Mouse (Mus musculus): Measurements from ENCODE around the gene Gtpbp3. TPM values are rescaled to one million over a fixed set of nuclear protein-coding genes. Genes with fewer than 3 reads are reported as not detected.

The Gtpbp3 gene
- polyA plus RNA-seq, 1 experiment: 35.0 TPM

DNA sequence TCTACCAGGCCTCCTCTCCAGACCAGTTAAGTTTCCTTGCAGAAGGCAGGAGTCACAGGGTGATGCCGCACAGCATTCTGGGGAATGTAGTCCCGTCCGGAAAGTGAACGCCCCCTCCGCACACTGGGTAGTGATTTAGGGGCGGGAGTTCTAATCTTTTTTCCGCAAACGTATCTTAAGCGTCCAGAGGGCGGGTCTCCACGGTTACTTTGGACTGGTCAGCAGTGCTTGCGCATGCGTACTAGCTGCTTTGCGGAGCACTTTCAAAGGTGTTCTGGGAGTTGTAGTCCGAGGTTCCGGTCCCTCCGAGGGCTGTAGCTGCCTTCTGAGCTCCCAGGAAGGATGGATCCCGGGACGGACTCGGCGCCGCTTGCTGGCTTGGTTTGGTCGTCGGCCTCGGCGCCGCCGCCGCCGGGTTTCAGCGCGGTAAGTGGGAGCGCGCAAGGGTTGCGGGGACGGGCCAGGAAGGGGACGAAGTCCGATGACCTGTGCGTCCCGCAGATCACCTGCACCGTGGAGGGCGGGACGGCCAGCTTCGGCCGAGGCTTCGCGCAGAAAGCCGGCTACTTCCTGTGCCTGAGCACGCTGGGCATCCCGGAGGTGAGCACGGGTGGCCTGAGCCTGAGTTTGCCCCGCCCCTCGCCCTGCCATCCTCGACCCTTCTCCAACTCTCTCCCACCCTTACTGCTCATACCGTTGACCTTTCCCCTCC is 54.9 kb downstream of the Gtpbp3 start, which contains the start of gene Mvb12a:
Gene Mvb12a (plus strand): TSS at position 291 of the 712 bp plus-strand sequence.
- Histone ChIP-seq H3K27ac (ENCODE audit: insufficient read depth, low read length) (no peak within 1 kb of the TSS), H3K4me3 (ENCODE audit: insufficient read depth, low read length) (peak within 1 kb of the TSS; percentile 97)
- TF ChIP-seq CTCF (IDR thresholded peaks at IDR 0.05; ENCODE audit: extremely low read depth, insufficient read depth, low read length) (no peak), POLR2A (IDR thresholded peaks at IDR 0.05; ENCODE audit: extremely low read depth, insufficient read depth, low read length) (peak; percentile 73; the same call in 1 of the 2 replicates)

DNA sequence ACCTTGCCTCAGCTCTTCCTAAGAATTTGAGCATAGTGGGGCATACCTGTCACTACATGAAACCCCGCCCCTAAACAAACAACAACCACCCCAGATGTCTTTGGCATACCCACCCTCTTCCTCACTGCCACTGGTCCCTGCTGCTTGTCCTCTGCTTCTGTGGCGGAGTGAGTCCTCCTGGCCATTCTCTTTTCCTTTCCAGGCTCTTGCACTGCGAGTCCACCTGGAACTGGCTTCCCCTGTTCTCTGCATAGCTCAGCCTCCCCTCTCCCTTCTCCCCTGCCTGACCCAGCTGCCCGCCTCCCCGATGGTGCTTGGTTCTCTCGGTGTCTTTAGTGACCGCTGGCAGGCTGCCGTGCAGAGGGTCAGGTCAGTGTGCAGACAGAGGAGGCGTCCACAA is 55.9 kb downstream of the Gtpbp3 start:
- Histone ChIP-seq H3K4me3 (ENCODE audit: insufficient read depth, low read length) (peak overlapping the region; percentile 97), H3K27ac (ENCODE audit: insufficient read depth, low read length) (no peak overlapping the region), H3K4me1 (ENCODE audit: control insufficient read depth, insufficient read depth, low read length) (peaks cover 4% of the 10 kb centered on the region)
- no peak for TF ChIP-seq CTCF (IDR thresholded peaks at IDR 0.05; ENCODE audit: extremely low read depth, insufficient read depth, low read length)
- TF ChIP-seq POLR2A (IDR thresholded peaks at IDR 0.05; ENCODE audit: extremely low read depth, insufficient read depth, low read length): no peak

More for the DNA sequence above, 54.9 kb downstream of the Gtpbp3 start, which contains the start of gene Mvb12a:
- H3K4me1 ChIP-seq (ENCODE audit: control insufficient read depth, insufficient read depth, low read length): peaks cover 4% of the 10 kb centered on the region

DNA sequence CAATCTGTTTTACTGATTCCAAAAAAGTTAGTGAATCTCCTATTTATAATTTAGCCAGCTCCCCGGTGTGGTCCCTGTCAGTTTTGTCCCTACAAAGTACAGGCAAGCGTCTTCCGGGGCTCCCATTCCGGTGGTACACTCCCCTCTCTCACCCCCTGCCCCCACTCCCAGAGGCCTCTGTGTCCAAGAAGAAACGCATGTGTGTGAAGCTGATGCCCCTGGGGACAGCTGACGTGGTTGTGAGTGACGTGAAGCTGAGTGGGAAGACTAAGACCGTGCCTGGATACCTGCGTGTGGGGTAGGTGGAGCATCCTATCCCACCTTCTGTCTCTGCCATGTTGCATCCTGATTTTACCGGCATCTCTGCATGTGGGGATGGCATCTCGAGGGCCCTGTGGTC is 57.1 kb downstream of the Gtpbp3 start:
- Histone ChIP-seq H3K4me3 (ENCODE audit: insufficient read depth, low read length) (no peak overlapping the region), H3K27ac (ENCODE audit: insufficient read depth, low read length) (no peak overlapping the region), H3K4me1 (ENCODE audit: control insufficient read depth, insufficient read depth, low read length) (peaks cover 4% of the 10 kb centered on the region)
- TF ChIP-seq CTCF (IDR thresholded peaks at IDR 0.05; ENCODE audit: extremely low read depth, insufficient read depth, low read length) (no peak), POLR2A (IDR thresholded peaks at IDR 0.05; ENCODE audit: extremely low read depth, insufficient read depth, low read length) (no peak)

DNA sequence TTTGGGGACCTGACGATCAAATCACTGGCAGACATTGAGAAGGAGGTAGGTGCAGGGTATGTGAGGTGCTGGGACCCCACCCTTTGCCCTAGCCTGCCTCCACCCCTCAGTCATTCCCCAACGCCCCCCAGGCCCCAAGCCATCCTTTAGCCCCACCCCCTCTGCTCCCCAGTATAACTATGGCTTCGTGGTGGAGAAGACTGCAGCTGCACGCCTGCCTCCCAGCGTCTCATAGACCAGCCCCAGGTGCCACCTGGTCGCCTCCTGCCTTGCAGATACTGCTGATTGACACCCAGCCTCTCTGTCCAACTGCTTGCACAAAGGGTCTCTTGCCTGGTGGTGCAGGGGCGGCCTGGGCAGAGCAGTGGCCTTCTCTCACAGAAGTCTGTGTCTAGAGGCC is 59.7 kb downstream of the Gtpbp3 start:
- TF ChIP-seq CTCF (IDR thresholded peaks at IDR 0.05; ENCODE audit: extremely low read depth, insufficient read depth, low read length) (no peak), POLR2A (IDR thresholded peaks at IDR 0.05; ENCODE audit: extremely low read depth, insufficient read depth, low read length) (no peak)
- H3K4me3 ChIP-seq (ENCODE audit: insufficient read depth, low read length): no peak overlapping the region
- H3K4me1 ChIP-seq (ENCODE audit: control insufficient read depth, insufficient read depth, low read length): peaks cover 4% of the 10 kb centered on the region
- H3K27ac ChIP-seq (ENCODE audit: insufficient read depth, low read length): no peak overlapping the region

Other genes with a start within 250 kb of the Gtpbp3 start
- 28.5 and 29.8 TPM in 2 replicates for gene Myo9b, start 215.4 kb upstream of the Gtpbp3 start, polyA plus RNA-seq (2012; rRNA removed)
- 10.2 and 10.3 TPM in 2 replicates for gene Haus8, start 215.2 kb upstream of the Gtpbp3 start, polyA plus RNA-seq (2012; rRNA removed)
- 181 and 187 TPM in 2 replicates for gene Use1, start 121.3 kb upstream of the Gtpbp3 start, polyA plus RNA-seq (2012; rRNA removed)
- 13.5 and 13.6 TPM in 2 replicates for gene Ocel1, start 116.8 kb upstream of the Gtpbp3 start, polyA plus RNA-seq (2012; rRNA removed)
- 38.9 and 40.8 TPM in 2 replicates for gene Nr2f6, start 106.1 kb upstream of the Gtpbp3 start, polyA plus RNA-seq (2012; rRNA removed)
- 9.0 and 10.9 TPM in 2 replicates for gene Ushbp1, start 92.3 kb upstream of the Gtpbp3 start, polyA plus RNA-seq (2012; rRNA removed)
- gene Babam1, start 91.2 kb upstream of the Gtpbp3 start, polyA plus RNA-seq (2012; rRNA removed): 132 and 137 TPM in 2 replicates
- gene Ankle1, start 82.1 kb upstream of the Gtpbp3 start, polyA plus RNA-seq (2012; rRNA removed): 0.45 and 0.96 TPM in 2 replicates
- gene Abhd8, start 24.4 kb upstream of the Gtpbp3 start, polyA plus RNA-seq (2012; rRNA removed): 475 and 506 TPM in 2 replicates
- gene Mrpl34, start 23.1 kb upstream of the Gtpbp3 start, polyA plus RNA-seq (2012; rRNA removed): 47.8 and 50.0 TPM in 2 replicates
- 115 and 126 TPM in 2 replicates for gene Dda1, start 18.9 kb upstream of the Gtpbp3 start, polyA plus RNA-seq (2012; rRNA removed)
- 69.2 and 75.1 TPM in 2 replicates for gene Ano8, start 2.1 kb upstream of the Gtpbp3 start, polyA plus RNA-seq (2012; rRNA removed)
- 11.0 and 11.9 TPM in 2 replicates for gene Plvap, start 23.6 kb downstream of the Gtpbp3 start, polyA plus RNA-seq (2012; rRNA removed)
- gene Ccdc194, start 37.6 kb downstream of the Gtpbp3 start, polyA plus RNA-seq (2012; rRNA removed): not detected in 2 replicates
- gene Bst2, start 49.4 kb downstream of the Gtpbp3 start, polyA plus RNA-seq (2012; rRNA removed): 20.0 and 20.5 TPM in 2 replicates
- 95.4 and 100 TPM in 2 replicates for gene Mvb12a, start 54.8 kb downstream of the Gtpbp3 start, polyA plus RNA-seq (2012; rRNA removed)
- 0.19 and 0.30 TPM in 2 replicates for gene Tmem221, start 70.8 kb downstream of the Gtpbp3 start, polyA plus RNA-seq (2012; rRNA removed)
- 0.04 and 0.08 TPM in 2 replicates for gene Nxnl1, start 78.5 kb downstream of the Gtpbp3 start, polyA plus RNA-seq (2012; rRNA removed)
- gene Slc27a1, start 80.8 kb downstream of the Gtpbp3 start, polyA plus RNA-seq (2012; rRNA removed): 146 and 167 TPM in 2 replicates
- 34.3 and 35.4 TPM in 2 replicates for gene Pgls, start 104.1 kb downstream of the Gtpbp3 start, polyA plus RNA-seq (2012; rRNA removed)
- 2.8 and 3.4 TPM in 2 replicates for gene Fam129c, start 109.5 kb downstream of the Gtpbp3 start, polyA plus RNA-seq (2012; rRNA removed)
- gene Colgalt1, start 122.9 kb downstream of the Gtpbp3 start, polyA plus RNA-seq (2012; rRNA removed): 100 and 104 TPM in 2 replicates
- gene Unc13a, start 183.7 kb downstream of the Gtpbp3 start, polyA plus RNA-seq (2012; rRNA removed): 199 and 221 TPM in 2 replicates
- 6.0 and 6.1 TPM in 2 replicates for gene Jak3, start 188.2 kb downstream of the Gtpbp3 start, polyA plus RNA-seq (2012; rRNA removed)
- gene Insl3, start 201.1 kb downstream of the Gtpbp3 start, polyA plus RNA-seq (2012; rRNA removed): 1.4 and 1.6 TPM in 2 replicates
- gene B3gnt3, start 213.7 kb downstream of the Gtpbp3 start, polyA plus RNA-seq (2012; rRNA removed): 0.74 and 0.86 TPM in 2 replicates
- 218 and 247 TPM in 2 replicates for gene Fcho1, start 237.6 kb downstream of the Gtpbp3 start, polyA plus RNA-seq (2012; rRNA removed)

Measured in cortical plate, adult 2 months (tissue).